Mouse (Mus musculus): ENCODE measurements around the gene Immp2l. TPM values are rescaled to one million over a fixed set of nuclear protein-coding genes. Genes with fewer than 3 reads are reported as not detected.
A peak's percentile ranks its signal among the peaks of the same experiment; 100 is the strongest.

Gene Immp2l
- total RNA-seq, 2 experiments from 2014 or later: 8.5 to 10.9 TPM

GRCm38 (mm10) chr12:41313391-41313790 is 289.5 kb downstream of the Immp2l start:
- no peak for DNase-seq (ENCODE audit: low spot score in 2 of 2)

DNA sequence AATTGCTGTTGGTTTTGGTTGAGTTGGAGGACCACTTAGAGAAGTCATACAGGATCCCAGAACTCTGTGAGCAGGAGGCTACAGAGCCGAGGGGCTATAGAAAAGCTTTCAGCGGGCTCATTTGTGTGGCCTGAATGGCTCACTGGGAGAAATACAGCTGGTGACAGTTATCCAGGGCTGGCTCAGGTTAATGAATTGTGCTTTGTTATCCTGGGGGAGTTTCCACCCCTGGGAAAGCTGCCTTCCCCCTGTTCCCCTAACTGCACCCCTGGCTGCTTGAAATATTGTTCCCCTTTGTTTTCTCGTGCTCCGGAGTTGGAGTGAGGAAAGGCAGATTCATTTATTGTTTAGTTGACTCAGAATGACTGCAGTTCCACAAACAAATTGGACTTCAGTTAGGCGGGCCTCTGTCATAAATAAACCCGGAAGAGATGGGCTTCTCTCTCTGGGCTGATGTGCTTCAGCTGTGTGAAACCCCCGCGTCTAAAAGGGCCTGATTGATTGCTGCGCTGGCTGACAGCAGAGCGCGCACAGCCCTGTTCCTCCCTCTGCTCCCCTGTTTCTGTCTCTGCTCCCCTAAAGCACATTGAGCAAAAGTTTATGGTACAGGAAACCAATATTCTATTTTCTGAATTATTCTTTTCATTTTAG is 291.0 kb downstream of the Immp2l start:
- DNase-seq (ENCODE audit: low spot score in 2 of 2): no peak

GRCm38 (mm10) chr12:41315871-41316270 is 292.0 kb downstream of the Immp2l start:
- DNase-seq (ENCODE audit: low spot score in 2 of 2): no peak

- DNase-seq (ENCODE audit: low spot score in 2 of 2): no peak
Observed at GRCm38 (mm10) chr12:41316426-41316825, 292.5 kb downstream of the Immp2l start.

DNA sequence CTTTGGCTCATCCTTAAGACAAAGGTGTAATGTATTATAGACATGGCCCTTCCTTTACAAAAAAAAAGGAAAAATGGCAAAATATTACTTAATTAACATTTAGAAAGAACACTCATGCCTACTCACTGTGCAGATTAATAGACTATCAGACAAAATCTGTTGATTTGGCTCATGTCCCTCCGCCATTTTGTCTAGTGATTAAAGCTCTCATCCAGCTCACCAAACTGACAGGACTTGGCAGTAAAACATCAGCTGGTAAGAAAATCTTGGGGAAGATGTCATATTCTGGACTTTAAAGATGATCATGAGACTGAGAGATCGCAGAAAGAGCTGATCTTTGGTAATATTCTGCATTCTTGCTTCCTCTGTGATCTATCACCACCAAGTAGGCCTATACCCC is 293.5 kb downstream of the Immp2l start:
- DNase-seq (ENCODE audit: low spot score in 2 of 2): no peak

- no peak for DNase-seq (ENCODE audit: low spot score in 2 of 2)
Observed at GRCm38 (mm10) chr12:41322018-41322417, 298.1 kb downstream of the Immp2l start.

- DNase-seq (ENCODE audit: low spot score in 2 of 2): no peak
Observed at GRCm38 (mm10) chr12:41324418-41324817, 300.5 kb downstream of the Immp2l start.

DNA sequence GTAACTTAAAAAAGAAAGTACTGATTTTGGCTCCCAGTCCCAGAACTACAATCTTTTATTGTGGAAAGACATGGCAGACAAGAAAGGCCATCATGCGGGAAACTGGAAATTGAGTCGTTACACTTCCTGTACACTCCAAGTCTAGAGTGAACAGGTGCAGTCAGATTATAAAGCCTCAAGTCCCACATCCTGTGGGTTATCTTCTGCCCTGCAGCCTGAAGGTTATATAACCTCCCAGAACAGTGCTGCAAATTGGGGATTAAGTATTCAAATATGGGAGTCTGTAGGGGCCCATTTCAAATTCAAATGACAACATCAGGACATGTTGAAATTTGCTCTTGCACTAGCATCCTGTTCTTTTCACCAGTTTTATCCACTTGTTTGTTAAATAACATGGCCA is 301.9 kb downstream of the Immp2l start:
- DNase-seq (ENCODE audit: low spot score in 2 of 2): no peak

DNA sequence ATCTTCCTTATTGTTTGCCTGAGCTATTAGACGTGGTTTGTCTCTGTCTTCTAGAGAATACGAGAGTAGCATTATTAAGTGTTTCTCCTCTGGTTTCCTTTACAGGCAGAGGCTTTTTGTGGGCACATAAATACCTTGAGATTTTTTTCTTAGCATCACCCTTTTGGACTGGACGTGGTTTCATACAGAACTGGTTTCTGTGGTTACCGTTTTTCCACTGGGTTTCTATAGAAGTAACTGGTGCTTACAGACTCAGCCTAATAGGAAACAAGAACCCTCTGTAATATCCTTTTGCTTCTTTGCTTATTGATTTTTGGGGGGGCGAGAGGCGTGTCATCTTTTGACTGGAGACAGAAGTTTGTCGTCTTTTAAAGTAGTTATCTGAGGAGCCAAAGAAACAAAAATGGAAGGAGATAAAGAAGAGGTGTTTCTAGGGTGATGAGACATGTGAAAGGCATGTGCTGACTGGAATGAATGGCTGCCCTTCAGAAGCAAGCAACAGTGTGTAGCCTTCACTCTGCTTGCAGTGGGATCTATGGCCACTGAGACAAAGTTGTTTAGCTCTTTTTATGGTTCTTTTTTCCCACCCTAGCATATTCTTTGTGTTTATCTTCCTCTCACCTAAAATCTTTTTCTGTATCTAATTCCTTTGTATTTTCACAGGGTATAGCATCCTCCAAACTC is 307.2 kb downstream of the Immp2l start:
- DNase-seq (ENCODE audit: low spot score in 2 of 2): no peak

GRCm38 (mm10) chr12:41345621-41346020 is 321.7 kb downstream of the Immp2l start:
- DNase-seq (ENCODE audit: low spot score in 2 of 2): no peak

- DNase-seq (ENCODE audit: low spot score in 2 of 2): no peak
Observed at GRCm38 (mm10) chr12:41347494-41347893, 323.6 kb downstream of the Immp2l start.

- no peak for DNase-seq (ENCODE audit: low spot score in 2 of 2)
Observed at GRCm38 (mm10) chr12:41349386-41349785, 325.5 kb downstream of the Immp2l start.

DNA sequence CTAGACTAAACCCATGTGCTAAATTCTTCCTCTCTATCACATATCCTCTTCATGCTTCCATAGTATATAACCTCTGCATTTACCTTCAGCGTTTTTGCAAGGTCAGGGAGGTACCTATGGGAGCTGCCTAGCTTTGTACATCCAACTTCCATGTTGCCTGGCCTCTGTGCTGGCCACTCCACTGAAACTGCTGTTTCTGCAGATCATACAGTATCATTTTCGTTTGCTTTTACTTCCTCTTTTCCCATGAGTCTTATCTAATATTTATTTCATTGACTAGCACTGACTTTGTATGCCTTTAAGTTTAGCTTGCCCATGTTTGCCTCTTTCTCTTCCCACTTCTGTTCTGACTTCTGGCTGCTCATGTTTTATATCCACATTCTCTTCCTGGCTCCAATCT is 325.9 kb downstream of the Immp2l start:
- no peak for DNase-seq (ENCODE audit: low spot score in 2 of 2)

- DNase-seq (ENCODE audit: low spot score in 2 of 2): no peak
Observed at GRCm38 (mm10) chr12:41351275-41351674, 327.4 kb downstream of the Immp2l start.

DNA sequence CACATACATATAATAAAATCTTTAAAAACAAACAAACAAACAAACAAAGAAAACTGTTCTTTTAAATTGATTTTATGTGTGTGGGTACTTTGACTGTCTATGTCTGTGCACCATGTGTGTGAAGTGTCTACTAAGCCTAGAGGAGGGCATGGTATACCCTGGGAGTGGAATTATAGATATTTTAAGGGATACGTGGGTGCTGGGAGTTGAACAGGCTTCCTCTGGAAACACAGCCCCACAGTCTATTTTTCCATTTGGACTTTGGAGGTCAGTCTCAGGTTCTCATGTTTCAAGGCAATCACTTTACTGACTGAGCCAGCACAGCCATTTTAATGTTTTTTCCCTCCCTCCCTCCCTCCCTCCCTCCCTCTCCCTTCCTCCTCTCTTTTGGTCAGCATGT is 331.0 kb downstream of the Immp2l start:
- DNase-seq (ENCODE audit: low spot score in 2 of 2): no peak

DNA sequence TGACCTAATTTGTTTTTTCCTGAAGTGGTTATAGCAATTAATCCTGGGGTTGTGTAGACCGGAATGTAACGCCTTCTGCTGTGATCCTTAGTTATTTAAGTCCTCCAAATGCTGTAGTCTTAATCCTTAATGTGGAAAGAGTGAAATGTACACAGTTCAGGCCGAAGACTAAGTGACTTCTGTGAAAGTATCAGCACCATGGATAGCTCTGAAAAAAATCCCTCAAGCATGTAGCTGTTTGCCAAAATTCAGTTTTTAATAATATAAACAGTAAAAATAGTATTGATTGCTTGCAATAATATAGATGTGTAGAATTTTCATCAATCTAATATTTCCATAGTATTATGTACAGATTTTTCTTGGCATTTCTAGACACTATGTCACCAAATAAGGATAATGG is 332.1 kb downstream of the Immp2l start:
- no peak for DNase-seq (ENCODE audit: low spot score in 2 of 2)

GRCm38 (mm10) chr12:41386685-41387084 is 362.8 kb downstream of the Immp2l start:
- no peak for DNase-seq (ENCODE audit: low spot score in 2 of 2)

DNA sequence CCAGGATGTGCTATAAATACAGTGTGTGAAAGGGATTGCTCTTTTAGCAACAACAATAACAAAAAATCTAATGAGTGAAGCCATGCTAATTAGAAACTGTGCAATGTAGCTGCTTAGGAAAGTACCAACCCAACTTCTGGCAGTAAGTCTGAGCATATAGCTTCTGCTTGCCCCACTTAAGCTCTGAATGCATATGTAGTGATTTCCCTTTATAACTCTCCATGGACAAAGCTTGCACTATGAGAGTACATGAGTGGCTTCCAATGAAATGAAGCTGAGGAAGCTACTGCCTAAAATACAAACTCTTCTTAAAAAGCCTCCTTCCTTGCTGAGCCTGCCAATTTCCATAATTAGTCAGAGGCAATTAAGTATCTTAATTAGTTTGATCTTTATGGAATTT is 370.3 kb downstream of the Immp2l start:
- peak; percentile 2 to 3 for DNase-seq (ENCODE audit: low spot score in 2 of 2)

DNA sequence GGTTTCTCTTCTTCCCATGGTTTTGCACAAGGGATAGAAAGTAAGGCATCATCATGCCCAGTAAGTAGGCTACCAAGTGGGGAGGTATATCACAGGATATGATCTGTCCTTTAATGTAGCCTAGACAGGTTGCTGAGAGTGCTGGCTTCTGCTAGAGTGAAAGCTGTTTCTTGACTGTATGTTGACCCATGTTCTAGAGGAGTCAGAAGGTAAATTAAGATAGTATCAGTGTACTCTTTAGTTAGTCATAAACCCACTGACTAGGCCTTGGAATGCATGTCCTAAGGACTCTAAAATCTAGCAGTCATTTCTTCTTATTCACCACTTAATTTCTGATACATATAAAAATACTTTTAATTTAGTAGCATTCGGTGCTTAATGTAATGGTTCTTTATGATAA is 377.2 kb downstream of the Immp2l start:
- DNase-seq (ENCODE audit: low spot score in 2 of 2): no peak

- DNase-seq (ENCODE audit: low spot score in 2 of 2): no peak
Observed at GRCm38 (mm10) chr12:41401923-41402322, 378.0 kb downstream of the Immp2l start.

GRCm38 (mm10) chr12:41409431-41409830 is 385.5 kb downstream of the Immp2l start:
- no peak for DNase-seq (ENCODE audit: low spot score in 2 of 2)

DNA sequence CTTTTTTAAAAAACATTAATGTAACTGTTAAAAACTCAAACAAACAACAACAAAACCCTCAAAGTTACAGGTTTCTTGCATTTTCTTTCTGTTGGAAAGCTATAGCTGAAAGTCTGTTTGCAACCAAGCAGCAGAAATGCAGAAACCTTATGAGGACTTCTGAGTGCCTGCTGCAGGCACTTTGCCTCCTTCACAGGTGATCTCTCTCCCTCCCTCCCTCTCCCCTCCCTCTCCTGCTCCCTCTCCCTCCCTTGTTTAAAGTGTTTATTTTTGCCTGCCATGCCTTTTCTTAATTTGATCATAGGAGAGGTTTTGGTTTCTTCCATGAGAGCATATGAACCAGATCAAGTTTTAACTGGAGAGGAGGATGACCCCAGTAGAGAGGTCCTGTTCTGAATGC is 392.7 kb downstream of the Immp2l start:
- no peak for DNase-seq (ENCODE audit: low spot score in 2 of 2)

DNA sequence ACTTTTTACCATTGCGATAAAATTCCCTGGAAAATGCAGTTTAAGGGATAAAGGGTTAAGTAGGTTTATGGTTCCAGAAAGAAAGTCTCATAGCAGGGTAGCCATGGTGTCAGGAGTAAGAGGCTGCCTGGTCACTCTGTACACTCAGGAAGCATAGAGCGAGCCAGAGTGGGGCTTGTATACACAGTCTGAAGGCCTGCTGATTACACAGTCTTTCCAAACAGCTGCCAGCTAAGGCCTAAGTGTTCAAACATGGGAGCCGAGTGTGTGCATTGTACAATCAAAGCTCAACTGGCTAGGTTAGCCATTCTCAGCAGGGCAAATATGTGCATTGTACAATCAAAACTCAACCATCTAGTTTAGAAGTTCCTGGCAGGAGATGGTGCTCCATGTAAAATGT is 393.2 kb downstream of the Immp2l start:
- DNase-seq (ENCODE audit: low spot score in 2 of 2): no peak
